9 mouse cellular contexts compared by ENCODE assay signal in the genomic region with DNA sequence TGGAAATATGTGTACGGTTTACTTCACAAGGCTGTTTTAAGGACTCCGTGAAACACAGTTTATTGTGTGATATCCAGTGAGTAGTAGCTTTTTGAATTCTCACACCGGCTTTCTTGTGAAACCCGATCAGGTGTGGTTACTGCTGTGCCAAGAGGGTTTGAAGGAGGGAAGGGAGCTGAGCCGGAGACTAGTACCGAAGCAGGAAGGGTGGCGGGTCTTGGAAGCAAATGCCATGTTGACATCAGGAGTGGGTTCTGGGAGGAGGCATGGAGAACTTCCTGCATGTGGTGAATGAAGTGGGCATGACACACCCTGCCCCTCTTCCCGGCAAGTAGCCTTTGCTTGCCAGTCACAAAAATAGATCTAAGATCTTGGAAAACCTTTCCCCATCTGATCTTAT. TPM values are rescaled to one million over a fixed set of nuclear protein-coding genes. Genes with fewer than 3 reads are reported as not detected.
DNase-seq lines count a peak whose midpoint lies in the region; ATAC-seq and TF ChIP-seq lines count a peak whose summit lies in the region.
"Had no signal": no experiment of that assay in that cellular context is flagged by ENCODE, and none has a peak within 500 bp of the region (broad histone marks: within the 10 kb centered on the region; RNA-seq: fewer than 3 reads in every experiment).

No protein-coding gene starts in this region.

- no peaks in the 10 kb centered on the region for H3K79me2 ChIP-seq in myocyte (ENCODE audit: control insufficient read depth, insufficient read depth)

- peak overlapping the region; percentile 86 for H3K4me2 ChIP-seq in kidney, embryonic 15.5 days
- peak overlapping the region; percentile 80 for H3K4me2 ChIP-seq in embryonic facial prominence, embryonic 11.5 days (ENCODE audit: low read depth, low read length)
- H3K4me2 ChIP-seq in hindbrain, embryonic 13.5 days: peak overlapping the region; percentile 69
- peak overlapping the region; percentile 100 for H3K4me2 ChIP-seq in myocyte (ENCODE audit: low read depth)
- no peak overlapping the region; the same call in 1 of the 2 replicates for H3K4me2 ChIP-seq in liver, embryonic 11.5 days

- WGBS in kidney, embryonic 15.5 days: 26% methylated on average over 8 of the region's 8 CpGs
- WGBS in embryonic facial prominence, embryonic 11.5 days: 51% methylated on average over 8 of the region's 8 CpGs
- 48% methylated on average over 8 of the region's 8 CpGs for WGBS in hindbrain, embryonic 13.5 days
- 55% methylated on average over 8 of the region's 8 CpGs for WGBS in liver, embryonic 11.5 days

- H3K27ac ChIP-seq in kidney, embryonic 15.5 days: peak overlapping the region; percentile 89
- H3K27ac ChIP-seq in embryonic facial prominence, embryonic 11.5 days (replicated peaks; ENCODE audit: low read depth, low read length): no peak overlapping the region
- H3K27ac ChIP-seq in hindbrain, embryonic 13.5 days: peak overlapping the region; percentile 95
- H3K27ac ChIP-seq in liver, embryonic 11.5 days (ENCODE audit: low read depth, low read length): no peak overlapping the region

- H3K9me3 ChIP-seq in kidney, embryonic 15.5 days (replicated peaks): no peaks in the 10 kb centered on the region
- no peaks in the 10 kb centered on the region for H3K9me3 ChIP-seq in embryonic facial prominence, embryonic 11.5 days (replicated peaks; ENCODE audit: control insufficient read depth, low read length)
- H3K9me3 ChIP-seq in hindbrain, embryonic 13.5 days: no peaks in the 10 kb centered on the region
- no peaks in the 10 kb centered on the region for H3K9me3 ChIP-seq in liver, embryonic 11.5 days (ENCODE audit: control insufficient read depth, low read length)

- peak overlapping the region; percentile 63 for H3K4me3 ChIP-seq in kidney, embryonic 15.5 days (replicated peaks)
- peak overlapping the region; percentile 60 for H3K4me3 ChIP-seq in embryonic facial prominence, embryonic 11.5 days (ENCODE audit: low read depth, low read length)
- peak overlapping the region; percentile 87 for H3K4me3 ChIP-seq in hindbrain, embryonic 13.5 days
- peak overlapping the region; percentile 37 for H3K4me3 ChIP-seq in myocyte
- no peak overlapping the region for H3K4me3 ChIP-seq in liver, embryonic 11.5 days (ENCODE audit: low read depth, low read length)

- peak; percentile 22 for TF ChIP-seq POLR2A in myocyte (IDR thresholded peaks at IDR 0.05; ENCODE audit: insufficient read length, low read depth)

- H3K36me3 ChIP-seq in kidney, embryonic 15.5 days: no peaks in the 10 kb centered on the region
- H3K36me3 ChIP-seq in embryonic facial prominence, embryonic 11.5 days (replicated peaks; ENCODE audit: control insufficient read depth, insufficient read depth, low read depth, low read length): no peaks in the 10 kb centered on the region
- peaks cover 21% of the 10 kb centered on the region for H3K36me3 ChIP-seq in hindbrain, embryonic 13.5 days
- H3K36me3 ChIP-seq in myocyte (ENCODE audit: control insufficient read depth, insufficient read depth): no peaks in the 10 kb centered on the region
- H3K36me3 ChIP-seq in liver, embryonic 11.5 days (ENCODE audit: control insufficient read depth, insufficient read depth, low read length): no peaks in the 10 kb centered on the region

- ATAC-seq in kidney, embryonic 15.5 days (replicated peaks; ENCODE audit: low FRiP score): no peak
- no peak for ATAC-seq in embryonic facial prominence, embryonic 11.5 days (replicated peaks; ENCODE audit: insufficient number of reproducible peaks, low FRiP score, low TSS enrichment, low read depth)
- ATAC-seq in hindbrain, embryonic 13.5 days (ENCODE audit: low FRiP score): no peak
- no peak for ATAC-seq in liver, embryonic 11.5 days (replicated peaks; ENCODE audit: low FRiP score)
- no peak for ATAC-seq in megakaryocyte, adult 5-6 weeks (ENCODE audit: poor library complexity, severe bottlenecking)

- H3ac ChIP-seq in myocyte (ENCODE audit: control insufficient read depth, insufficient read length): no peak overlapping the region

- H3K4me1 ChIP-seq in kidney, embryonic 15.5 days: peaks cover 26% of the 10 kb centered on the region
- H3K4me1 ChIP-seq in embryonic facial prominence, embryonic 11.5 days (ENCODE audit: control insufficient read depth, insufficient read depth, low read length): peaks cover 3% of the 10 kb centered on the region; the same call in 1 of the 2 replicates
- peaks cover 36% of the 10 kb centered on the region for H3K4me1 ChIP-seq in hindbrain, embryonic 13.5 days (replicated peaks)
- 0 out of 2 replicates have a peak, but pooled peaks cover 7% of the 10 kb centered on the region for H3K4me1 ChIP-seq in liver, embryonic 11.5 days (replicated peaks; ENCODE audit: control insufficient read depth, insufficient read depth, low read length)

- no peak for DNase-seq in kidney, postnatal 14 days
- DNase-seq in embryonic facial prominence, embryonic 11.5 days (ENCODE audit: low spot score): no peak
- no peak for DNase-seq in liver, embryonic 11.5 days (ENCODE audit: low spot score)
- DNase-seq in layer of hippocampus, adult 9-10 months (ENCODE audit: low spot score): no peak
- DNase-seq: thymus, postnatal 25 days had no signal

- 0 out of 2 replicates have a peak, but pooled peaks cover 10% of the 10 kb centered on the region for H3K27me3 ChIP-seq in kidney, embryonic 15.5 days
- no peaks in the 10 kb centered on the region for H3K27me3 ChIP-seq in embryonic facial prominence, embryonic 11.5 days (ENCODE audit: control insufficient read depth, insufficient read depth, low read length)
- no peaks in the 10 kb centered on the region for H3K27me3 ChIP-seq in hindbrain, embryonic 13.5 days
- H3K27me3 ChIP-seq in myocyte (ENCODE audit: control insufficient read depth, insufficient read depth, insufficient read length): no peaks in the 10 kb centered on the region
- H3K27me3 ChIP-seq in liver, embryonic 11.5 days (replicated peaks; ENCODE audit: control insufficient read depth, insufficient read depth, low read length): peaks cover 48% of the 10 kb centered on the region

- H3K9ac ChIP-seq in kidney, embryonic 15.5 days: 0 out of 2 replicates have a peak overlapping the region, but pooled peaks have one; percentile 46
- peak overlapping the region; percentile 68; the same call in 1 of the 2 replicates for H3K9ac ChIP-seq in embryonic facial prominence, embryonic 11.5 days (replicated peaks; ENCODE audit: low read length)
- H3K9ac ChIP-seq in hindbrain, embryonic 13.5 days: peak overlapping the region; percentile 92
- no peak overlapping the region for H3K9ac ChIP-seq in liver, embryonic 11.5 days (ENCODE audit: low read depth, low read length)

TF ChIP-seq in myocyte, 11 proteins besides CTCF, POLR2A, EP300 and RAD21:
- TF ChIP-seq REST (IDR thresholded peaks at IDR 0.05; ENCODE audit: insufficient read depth, insufficient read length) (no peak), E2F4 (IDR thresholded peaks at IDR 0.05; ENCODE audit: insufficient read depth) (no peak), POLR2AphosphoS2 (IDR thresholded peaks at IDR 0.05; ENCODE audit: insufficient read length, low read depth) (no peak), TCF12 (IDR thresholded peaks at IDR 0.05; ENCODE audit: insufficient read depth, poor library complexity, severe bottlenecking) (no peak), MYOD1 (IDR thresholded peaks at IDR 0.05; ENCODE audit: control insufficient read depth in 1 of 3, insufficient read length in 2 of 3, low read depth in 2 of 3) (no peak), SRF (IDR thresholded peaks at IDR 0.05; ENCODE audit: control insufficient read depth, insufficient read length, low read depth) (no peak), USF1 (IDR thresholded peaks at IDR 0.05; ENCODE audit: low read depth) (no peak), TCF3 (IDR thresholded peaks at IDR 0.05; ENCODE audit: insufficient read length, low read depth) (no peak), CEBPB (IDR thresholded peaks at IDR 0.05; ENCODE audit: insufficient read depth, poor library complexity, severe bottlenecking) (no peak), MAX (IDR thresholded peaks at IDR 0.05; ENCODE audit: low read depth) (no peak), MYOG (IDR thresholded peaks at IDR 0.05; ENCODE audit: control insufficient read depth in 1 of 3, insufficient read depth in 1 of 3, insufficient read length in 2 of 3, low read depth in 2 of 3) (no peak)

RNA-seq across cellular contexts. Expression of a gene that starts 1.1 kb away (rescaled TPM):
- 9.6 and 9.9 TPM in 2 replicates for polyA plus RNA-seq in kidney, embryonic 15.5 days (2015; fragmentation: Nextera tagmentation; extraction: Ambion mirVana)
- polyA plus RNA-seq in embryonic facial prominence, embryonic 11.5 days (2014; fragmentation: Nextera tagmentation; extraction: Ambion mirVana): 5.7 and 7.7 TPM in 2 replicates
- 25.7 and 26.2 TPM in 2 replicates for polyA plus RNA-seq in hindbrain, embryonic 13.5 days (2015; fragmentation: Nextera tagmentation; extraction: Ambion mirVana)
- 13.3 TPM for polyA plus RNA-seq in myocyte (2012; fragmentation: generic; extraction: Trizol)
- polyA plus RNA-seq in liver, embryonic 11.5 days (2014; fragmentation: Nextera tagmentation; extraction: Ambion mirVana): 1.5 TPM in 2 replicates
- total RNA-seq in megakaryocyte, adult 5-6 weeks (2015): 0.16 and 4.0 TPM in 2 replicates
- 1.8 and 2.3 TPM in 2 replicates for total RNA-seq in megakaryocyte, adult 5-6 weeks (2017)

RNA-seq across cellular contexts. Expression of a gene that starts 33.5 kb away (rescaled TPM):
- 1.0 and 2.4 TPM in 2 replicates for polyA plus RNA-seq in kidney, embryonic 15.5 days (2015; fragmentation: Nextera tagmentation; extraction: Ambion mirVana)
- polyA plus RNA-seq in embryonic facial prominence, embryonic 11.5 days (2014; fragmentation: Nextera tagmentation; extraction: Ambion mirVana): 0.08 and 0.20 TPM in 2 replicates
- polyA plus RNA-seq in hindbrain, embryonic 13.5 days (2015; fragmentation: Nextera tagmentation; extraction: Ambion mirVana): 0.13 and 0.17 TPM in 2 replicates
- 26.0 TPM for polyA plus RNA-seq in myocyte (2012; fragmentation: generic; extraction: Trizol)
- 1.2 and 1.6 TPM in 2 replicates for polyA plus RNA-seq in liver, embryonic 11.5 days (2014; fragmentation: Nextera tagmentation; extraction: Ambion mirVana)
- 3.6 and 4.2 TPM in 2 replicates for total RNA-seq in megakaryocyte, adult 5-6 weeks (2015)
- total RNA-seq in megakaryocyte, adult 5-6 weeks (2017): 9.6 and 11.4 TPM in 2 replicates

Comparison
In these comparisons a context has a peak if more than half of its experiments do, and no peak if none do; other contexts are left out.
1. H3K27ac ChIP-seq: peak in kidney, embryonic 15.5 days (single experiment) and hindbrain, embryonic 13.5 days (single experiment); none in embryonic facial prominence, embryonic 11.5 days (single experiment) and liver, embryonic 11.5 days (single experiment).